Mouse (Mus musculus) myocyte (in vitro differentiated cells): ENCODE measurements around the gene Naip1. TPM values are rescaled to one million over a fixed set of nuclear protein-coding genes. Genes with fewer than 3 reads are reported as not detected.
"Not testable (repeated sequence)": the region's sequence is repeated elsewhere in the genome, so short reads cannot be mapped to it uniquely, and the experiment has no call there.

Experiments
- H3K27me3 ChIP-seq: one replicate; pipeline ENCODE4 v1.6.1; 2011; ENCODE audit not compliant: control insufficient read depth, insufficient read depth, insufficient read length
- H3K36me3 ChIP-seq: one replicate; pipeline ENCODE4 v1.6.1; 2011; ENCODE audit not compliant: control insufficient read depth, insufficient read depth
- H3K4me2 ChIP-seq: one replicate; pipeline ENCODE4 v1.6.1; 2011; ENCODE audit warnings: low read depth, control low read depth
- H3K4me3 ChIP-seq: one replicate; pipeline ENCODE4 v1.5.1; 2011; ENCODE audit warnings: mild to moderate bottlenecking, control low read depth, moderate library complexity
- H3K79me2 ChIP-seq: one replicate; pipeline ENCODE4 v1.6.1; 2011; ENCODE audit not compliant: control insufficient read depth, insufficient read depth
- H3ac ChIP-seq: one replicate; pipeline ENCODE4 v1.6.1; 2011; ENCODE audit not compliant: control insufficient read depth, insufficient read length
- CEBPB ChIP-seq: IDR thresholded peaks from 2 replicates; pipeline ENCODE4 v1.6.1; 2011; ENCODE audit warnings: mild to moderate bottlenecking, moderate library complexity; ENCODE audit not compliant: poor library complexity, insufficient read depth, severe bottlenecking
- E2F4 ChIP-seq: IDR thresholded peaks from one replicate; pipeline ENCODE4 v1.6.1; 2011; ENCODE audit warnings: mild to moderate bottlenecking, control low read depth, moderate library complexity; ENCODE audit not compliant: insufficient read depth
- MAX ChIP-seq: IDR thresholded peaks from one replicate; pipeline ENCODE4 v1.6.1; 2011; ENCODE audit warnings: low read depth, mild to moderate bottlenecking, control low read depth
- MYOD1 ChIP-seq, 3 experiments: IDR thresholded peaks; one replicate each; pipeline ENCODE4 v1.6.1; 2011; ENCODE audit warnings: control low read depth in 2 of 3, low read depth in 2 of 3, mild to moderate bottlenecking in 2 of 3, moderate library complexity in 1 of 3; ENCODE audit not compliant: insufficient read length in 2 of 3, control insufficient read depth in 1 of 3
- MYOG ChIP-seq, 3 experiments: IDR thresholded peaks; one replicate each; pipeline ENCODE4 v1.6.1; 2011; ENCODE audit warnings: control low read depth in 2 of 3, low read depth in 2 of 3, mild to moderate bottlenecking in 2 of 3; ENCODE audit not compliant: insufficient read length in 2 of 3, control insufficient read depth in 1 of 3, insufficient read depth in 1 of 3
- POLR2A ChIP-seq: IDR thresholded peaks from one replicate; pipeline ENCODE4 v1.6.1; 2011; ENCODE audit warnings: low read depth, mild to moderate bottlenecking, control low read depth, moderate library complexity; ENCODE audit not compliant: insufficient read length
- POLR2AphosphoS2 ChIP-seq: IDR thresholded peaks from one replicate; pipeline ENCODE4 v1.6.1; 2011; ENCODE audit warnings: low read depth, control low read depth; ENCODE audit not compliant: insufficient read length
- REST ChIP-seq: IDR thresholded peaks from one replicate; pipeline ENCODE4 v1.6.1; 2011; ENCODE audit warnings: mild to moderate bottlenecking, control low read depth, moderate library complexity; ENCODE audit not compliant: insufficient read depth, insufficient read length
- SRF ChIP-seq: IDR thresholded peaks from one replicate; pipeline ENCODE4 v1.6.1; 2011; ENCODE audit warnings: low read depth; ENCODE audit not compliant: control insufficient read depth, insufficient read length
- TCF12 ChIP-seq: IDR thresholded peaks from one replicate; pipeline ENCODE4 v1.6.1; 2011; ENCODE audit warnings: mild to moderate bottlenecking, control low read depth; ENCODE audit not compliant: poor library complexity, insufficient read depth, severe bottlenecking
- TCF3 ChIP-seq: IDR thresholded peaks from one replicate; pipeline ENCODE4 v1.6.1; 2011; ENCODE audit warnings: low read depth, control low read depth; ENCODE audit not compliant: insufficient read length
- USF1 ChIP-seq: IDR thresholded peaks from one replicate; pipeline ENCODE4 v1.6.1; 2011; ENCODE audit warnings: low read depth, mild to moderate bottlenecking, control low read depth, moderate library complexity
- polyA plus RNA-seq: library from polyadenylated mRNA; unstranded; fragments of >200 nt; fragmentation: generic; extraction: Trizol; gene quantifications from one replicate; pipeline ENCODE4 v1.2.1, GENCODE M21; 2012; ENCODE audit warnings: missing spikeins

The Naip1 gene
- polyA plus RNA-seq, 1 experiment: 0.01 TPM

DNA sequence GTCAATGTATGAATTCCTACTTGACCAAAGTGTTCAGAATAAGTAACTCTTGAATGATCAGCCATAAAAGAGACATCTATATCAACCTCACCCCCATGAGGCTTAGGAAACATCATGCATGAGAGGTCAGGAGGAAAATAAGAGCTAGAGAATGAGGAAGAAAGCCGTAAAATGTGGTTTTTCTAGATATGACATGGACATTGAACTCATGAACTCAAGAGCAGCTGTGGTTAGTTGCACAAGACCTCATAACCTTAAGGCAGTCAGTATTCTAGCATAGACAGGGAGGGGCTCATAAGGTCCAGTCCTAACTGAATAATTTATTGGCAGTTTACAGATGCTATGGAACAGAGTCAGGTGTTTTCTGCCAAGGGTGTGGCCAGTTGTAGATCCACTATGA, 3.2 kb downstream of the Naip1 start:
- H3K79me2 ChIP-seq: no peaks in the 10 kb centered on the region
- no peak overlapping the region for H3ac ChIP-seq
- TF ChIP-seq CEBPB: peak; percentile 76
- TF ChIP-seq E2F4: no peak
- no peaks in the 10 kb centered on the region for H3K36me3 ChIP-seq
- no peak overlapping the region for H3K4me2 ChIP-seq
- H3K4me3 ChIP-seq: no peak overlapping the region
- H3K27me3 ChIP-seq: no peaks in the 10 kb centered on the region

DNA sequence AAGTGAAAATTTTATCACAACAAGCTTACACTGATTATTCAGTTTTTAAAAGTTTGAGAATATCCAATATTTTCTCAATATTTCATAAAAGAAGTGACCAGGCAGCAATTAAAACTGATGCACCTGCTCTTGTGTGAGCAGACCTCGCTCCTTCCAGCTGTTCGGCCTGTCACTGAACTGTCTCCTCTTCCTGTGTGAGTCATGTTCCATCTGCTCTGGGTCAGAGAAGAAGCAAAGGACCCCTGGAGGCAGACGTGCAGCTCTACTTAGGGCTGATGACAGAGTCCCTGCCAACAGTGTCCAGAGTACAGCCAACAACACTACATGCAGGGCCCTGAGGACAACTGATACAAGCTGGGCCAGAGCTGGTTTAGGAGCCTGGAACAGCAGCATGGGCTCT, 12.6 kb downstream of the Naip1 start:
- H3K79me2 ChIP-seq: no peaks in the 10 kb centered on the region
- no peak overlapping the region for H3K4me3 ChIP-seq
- H3ac ChIP-seq: no peak overlapping the region
- H3K36me3 ChIP-seq: no peaks in the 10 kb centered on the region
- H3K4me2 ChIP-seq: peak overlapping the region; percentile 35
- TF ChIP-seq E2F4: no peak
- no peak for TF ChIP-seq POLR2A
- no peak for TF ChIP-seq REST
- TF ChIP-seq MYOD1 (IDR thresholded peaks at IDR 0.05; ENCODE audit: control insufficient read depth in 1 of 3, insufficient read length in 2 of 3, low read depth in 2 of 3): peak; percentile 96 to 100 (median 99)
- peak; percentile 42 to 87 (median 51) for TF ChIP-seq MYOG (IDR thresholded peaks at IDR 0.05; ENCODE audit: control insufficient read depth in 1 of 3, insufficient read depth in 1 of 3, insufficient read length in 2 of 3, low read depth in 2 of 3)
- peak; percentile 84 for TF ChIP-seq TCF3
- no peak for TF ChIP-seq MAX
- no peak for TF ChIP-seq POLR2AphosphoS2
- TF ChIP-seq USF1: no peak
- TF ChIP-seq SRF: no peak
- TF ChIP-seq TCF12: peak; percentile 96
- no peak for TF ChIP-seq CEBPB
- H3K27me3 ChIP-seq: no peaks in the 10 kb centered on the region

- Histone ChIP-seq H3ac (no peak overlapping the region), H3K27me3 (no peaks in the 10 kb centered on the region), H3K4me2 (peak overlapping the region; percentile 35), H3K4me3 (no peak overlapping the region), H3K79me2 (no peaks in the 10 kb centered on the region), H3K36me3 (no peaks in the 10 kb centered on the region)
- TF ChIP-seq TCF12 (no peak), REST (no peak), MAX (peak; percentile 34)
Measured at GRCm38 (mm10) chr13:100438701-100439100, 14.0 kb downstream of the Naip1 start.

DNA sequence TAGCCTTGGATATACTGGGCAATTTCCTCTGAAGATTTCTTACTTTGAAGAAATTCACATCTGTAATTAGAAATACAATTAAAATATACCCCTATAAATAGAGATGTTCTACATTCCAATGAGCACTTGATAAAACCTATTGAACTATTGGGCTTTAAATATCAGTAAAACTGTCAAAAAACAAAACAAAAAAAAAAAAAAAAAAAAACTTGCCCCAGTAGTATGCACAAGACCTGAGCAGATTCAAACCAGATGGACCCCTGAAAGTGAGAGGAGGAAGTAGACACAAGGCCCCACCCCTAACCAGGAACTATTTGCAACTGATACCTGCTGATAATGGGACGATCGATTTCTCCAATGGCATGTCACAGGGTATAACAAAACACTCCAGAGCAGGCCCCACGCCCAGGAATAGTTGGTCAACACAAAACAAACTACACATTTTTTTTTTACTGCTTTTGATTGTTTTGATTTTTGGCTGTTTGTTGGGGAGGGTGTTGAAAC, 15.3 kb downstream of the Naip1 start:
- H3K36me3 ChIP-seq: no peaks in the 10 kb centered on the region
- no peaks in the 10 kb centered on the region for H3K79me2 ChIP-seq
- H3ac ChIP-seq: no peak overlapping the region
- TF ChIP-seq SRF: no peak
- TF ChIP-seq REST: no peak
- no peak for TF ChIP-seq USF1
- no peak for TF ChIP-seq MYOD1 (IDR thresholded peaks at IDR 0.05; ENCODE audit: control insufficient read depth in 1 of 3, insufficient read length in 2 of 3, low read depth in 2 of 3)
- TF ChIP-seq POLR2AphosphoS2: no peak
- no peak for TF ChIP-seq CEBPB
- no peak for TF ChIP-seq TCF12
- no peak for TF ChIP-seq MYOG (IDR thresholded peaks at IDR 0.05; ENCODE audit: control insufficient read depth in 1 of 3, insufficient read depth in 1 of 3, insufficient read length in 2 of 3, low read depth in 2 of 3)
- TF ChIP-seq E2F4: no peak
- no peak for TF ChIP-seq POLR2A
- no peak for TF ChIP-seq TCF3
- no peak for TF ChIP-seq MAX
- H3K4me3 ChIP-seq: no peak overlapping the region
- no peaks in the 10 kb centered on the region for H3K27me3 ChIP-seq
- no peak overlapping the region for H3K4me2 ChIP-seq

DNA sequence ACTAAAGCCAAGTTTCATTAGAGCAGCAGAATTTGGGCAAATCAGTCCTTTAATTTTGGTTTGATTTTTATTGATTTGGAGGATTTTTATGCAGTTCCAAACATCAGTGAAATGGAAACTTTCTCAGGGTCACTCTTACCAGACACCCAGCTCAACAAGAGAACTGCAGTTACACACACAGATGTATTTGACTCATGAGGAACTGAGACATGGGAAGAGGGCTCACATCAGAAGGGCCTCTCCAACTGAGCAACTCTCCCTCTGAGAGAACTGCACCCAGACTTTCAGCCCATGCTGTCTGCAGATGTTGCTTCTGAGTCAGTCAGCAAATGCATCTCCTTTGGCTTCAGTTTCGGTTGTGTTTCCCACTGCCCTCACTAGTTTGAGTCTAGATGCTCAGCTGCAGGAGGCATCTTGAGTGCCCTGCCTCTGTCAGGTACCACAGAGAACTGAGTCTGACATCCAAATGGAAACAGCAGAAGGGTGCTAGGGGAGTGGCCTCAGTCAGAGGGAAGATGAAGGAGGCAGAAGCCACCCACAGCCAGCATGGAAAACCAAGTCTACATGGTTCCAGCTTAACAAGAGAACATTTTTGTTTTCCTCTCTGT, 16.0 kb downstream of the Naip1 start:
- H3K79me2 ChIP-seq, H3K27me3 ChIP-seq, H3K4me2 ChIP-seq, H3K4me3 ChIP-seq, H3K36me3 ChIP-seq, H3ac ChIP-seq: not testable (repeated sequence)

GRCm38 (mm10) chr13:100419958-100420357, 32.7 kb downstream of the Naip1 start:
- H3ac ChIP-seq, H3K36me3 ChIP-seq, H3K27me3 ChIP-seq: not testable (repeated sequence)

More at GRCm38 (mm10) chr13:100419958-100420357, 32.7 kb downstream of the Naip1 start:
- H3K4me3 ChIP-seq, H3K79me2 ChIP-seq, H3K4me2 ChIP-seq: not testable (repeated sequence)
